ENCODE assay signal across 15 mouse cellular contexts in the genomic region with DNA sequence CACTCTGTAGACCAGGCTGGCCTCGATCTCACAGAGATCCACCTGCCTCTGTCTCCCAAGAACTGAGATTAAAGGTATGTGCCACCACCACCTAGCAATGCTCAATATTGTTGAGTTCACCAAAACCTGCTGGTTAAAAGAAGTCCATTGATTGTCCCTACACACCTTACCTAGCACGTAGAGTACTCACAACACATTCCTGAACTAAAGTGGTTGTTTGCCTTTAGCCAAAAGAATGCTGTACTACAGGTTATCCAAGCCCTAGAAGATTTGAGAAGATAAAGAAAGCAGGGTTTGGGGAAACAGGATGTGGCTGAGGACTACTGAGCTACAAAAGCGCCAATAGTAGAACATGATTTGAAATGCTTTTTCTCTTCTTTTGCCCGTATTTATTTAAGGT.
"Had no signal": no experiment of that assay in that cellular context is flagged by ENCODE, and none has a peak within 500 bp of the region (broad histone marks: within the 10 kb centered on the region; RNA-seq: fewer than 3 reads in every experiment).

No protein-coding gene starts in this region.

- DNase-seq: kidney, adult 18-20 months; kidney, postnatal 14 days; left cerebral cortex, postnatal 4 days; midbrain, embryonic 14.5 days; retina, postnatal 1 day; right cerebral cortex, postnatal 4 days; spleen, adult 18-20 months; thymus, postnatal 25 days had no signal

- H3K9me3 ChIP-seq: intestine, embryonic 15.5 days; kidney, embryonic 15.5 days; limb, embryonic 13.5 days; midbrain, embryonic 10.5 days; neural tube, embryonic 12.5 days had no signal

- H3K4me2 ChIP-seq: intestine, embryonic 15.5 days; kidney, embryonic 15.5 days; limb, embryonic 13.5 days; neural tube, embryonic 12.5 days had no signal

- H3K27ac ChIP-seq: intestine, embryonic 15.5 days; kidney, embryonic 15.5 days; limb, embryonic 13.5 days; liver, embryonic 14.5 days; midbrain, embryonic 10.5 days; neural tube, embryonic 12.5 days had no signal

- H3K36me3 ChIP-seq: intestine, embryonic 15.5 days; kidney, embryonic 15.5 days; limb, embryonic 13.5 days; midbrain, embryonic 10.5 days; neural tube, embryonic 12.5 days had no signal

- H3K4me3 ChIP-seq: intestine, embryonic 15.5 days; kidney, embryonic 15.5 days; limb, embryonic 13.5 days; midbrain, embryonic 10.5 days; myocyte; neural tube, embryonic 12.5 days had no signal

- H3K27me3 ChIP-seq: intestine, embryonic 15.5 days; neural tube, embryonic 12.5 days had no signal

- H3K4me1 ChIP-seq: intestine, embryonic 15.5 days; kidney, embryonic 15.5 days; limb, embryonic 13.5 days; midbrain, embryonic 10.5 days; neural tube, embryonic 12.5 days had no signal

- ATAC-seq: intestine, embryonic 15.5 days had no signal

- H3K9ac ChIP-seq: intestine, embryonic 15.5 days; kidney, embryonic 15.5 days; limb, embryonic 13.5 days; liver, embryonic 14.5 days; neural tube, embryonic 12.5 days had no signal
